Mouse (Mus musculus): ENCODE measurements around the gene Pigr. TPM values are rescaled to one million over a fixed set of nuclear protein-coding genes. Genes with fewer than 3 reads are reported as not detected.

Pigr gene
- polyA plus RNA-seq, 1 experiment: not detected

DNA sequence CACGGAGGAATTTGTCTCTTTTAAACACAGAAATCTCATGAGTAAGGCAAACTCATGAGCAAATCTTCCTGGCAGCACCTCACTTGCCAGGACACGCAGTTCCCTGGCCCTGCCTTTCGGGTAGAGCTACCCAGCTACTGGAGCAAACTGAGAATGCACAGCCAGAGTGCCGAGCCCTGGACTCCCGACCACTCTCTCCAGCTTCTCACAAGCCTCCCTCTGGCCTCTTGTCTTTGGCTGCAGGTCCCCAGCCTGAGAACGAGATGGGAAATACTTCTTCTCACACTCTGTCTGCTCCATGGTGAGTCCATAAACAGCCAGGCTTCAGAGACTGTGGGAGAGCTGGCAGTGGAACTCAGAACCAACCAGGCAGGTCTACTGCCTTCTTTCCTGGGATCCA, 23.5 kb upstream of the Pigr start:
- TF ChIP-seq CTCF (IDR thresholded peaks at IDR 0.05; ENCODE audit: low read depth, low read length): no peak
- no peak for TF ChIP-seq EP300 (IDR thresholded peaks at IDR 0.05; ENCODE audit: insufficient read depth, low read depth, low read length)
- TF ChIP-seq POLR2A (IDR thresholded peaks at IDR 0.05; ENCODE audit: insufficient read depth, low read length): no peak
- no peaks in the 10 kb centered on the region for H3K9me3 ChIP-seq (replicated peaks; ENCODE audit: control insufficient read depth, insufficient read depth, low read length, poor library complexity, severe bottlenecking)
- no peak overlapping the region for H3K9ac ChIP-seq (ENCODE audit: low read depth, poor library complexity, severe bottlenecking)
- no peaks in the 10 kb centered on the region for H3K36me3 ChIP-seq (ENCODE audit: control insufficient read depth, insufficient read depth, low read length, poor library complexity, severe bottlenecking)
- no peak overlapping the region for H3K27ac ChIP-seq (ENCODE audit: insufficient read depth, low read length)
- no peak overlapping the region for H3K4me3 ChIP-seq (ENCODE audit: low read depth, low read length)
- no peaks in the 10 kb centered on the region for H3K4me1 ChIP-seq (ENCODE audit: control insufficient read depth, insufficient read depth, low read length)
- no peaks in the 10 kb centered on the region for H3K27me3 ChIP-seq (ENCODE audit: control insufficient read depth, insufficient read depth, low read length, poor library complexity, severe bottlenecking)

DNA sequence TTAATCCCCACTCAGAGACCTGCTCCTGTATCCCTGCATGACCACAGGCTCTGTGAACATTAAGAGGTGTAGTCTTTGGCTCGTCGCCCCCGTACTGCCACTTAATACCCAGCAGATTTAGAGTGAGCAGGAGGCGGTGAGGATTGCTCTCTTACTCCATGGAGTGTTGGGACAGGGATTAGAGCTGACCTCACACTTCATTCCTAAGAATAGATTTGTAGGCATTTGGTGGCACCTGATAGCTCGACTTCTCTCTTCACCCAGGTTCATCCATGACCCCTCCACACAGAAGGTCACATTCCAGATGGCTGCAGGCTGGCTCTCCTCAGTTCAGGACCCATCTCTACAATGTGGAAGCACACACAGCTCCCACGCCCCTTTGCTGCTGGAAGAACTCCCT, 22.2 kb upstream of the Pigr start:
- Histone ChIP-seq H3K9ac (ENCODE audit: low read depth, poor library complexity, severe bottlenecking) (no peak overlapping the region), H3K4me3 (ENCODE audit: low read depth, low read length) (no peak overlapping the region), H3K27me3 (ENCODE audit: control insufficient read depth, insufficient read depth, low read length, poor library complexity, severe bottlenecking) (no peaks in the 10 kb centered on the region), H3K4me1 (ENCODE audit: control insufficient read depth, insufficient read depth, low read length) (no peaks in the 10 kb centered on the region), H3K9me3 (replicated peaks; ENCODE audit: control insufficient read depth, insufficient read depth, low read length, poor library complexity, severe bottlenecking) (no peaks in the 10 kb centered on the region), H3K36me3 (ENCODE audit: control insufficient read depth, insufficient read depth, low read length, poor library complexity, severe bottlenecking) (no peaks in the 10 kb centered on the region), H3K27ac (ENCODE audit: insufficient read depth, low read length) (no peak overlapping the region)
- TF ChIP-seq POLR2A (IDR thresholded peaks at IDR 0.05; ENCODE audit: insufficient read depth, low read length): no peak
- no peak for TF ChIP-seq CTCF (IDR thresholded peaks at IDR 0.05; ENCODE audit: low read depth, low read length)
- no peak for TF ChIP-seq EP300 (IDR thresholded peaks at IDR 0.05; ENCODE audit: insufficient read depth, low read depth, low read length)

DNA sequence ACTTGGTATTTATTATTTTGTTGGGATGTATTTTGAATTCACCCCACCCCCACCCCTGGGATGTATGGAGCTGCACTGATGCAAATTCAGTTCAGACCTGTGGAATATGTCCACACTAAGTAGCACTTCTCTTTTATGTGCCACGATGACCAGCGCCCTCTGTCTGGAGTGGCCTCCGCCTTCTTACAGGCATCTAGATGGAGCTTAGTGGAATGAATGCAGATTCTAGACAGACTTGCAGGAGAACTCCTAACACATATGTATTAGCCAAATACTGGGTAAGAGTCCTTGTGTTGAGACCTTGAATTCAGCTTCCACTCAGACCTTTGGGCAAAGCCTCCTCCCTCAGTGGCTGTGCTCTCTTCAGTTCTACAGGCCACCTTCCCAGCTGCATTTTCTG, 15.6 kb upstream of the Pigr start:
- Histone ChIP-seq H3K27me3 (ENCODE audit: control insufficient read depth, insufficient read depth, low read length, poor library complexity, severe bottlenecking) (0 out of 2 replicates have a peak, but pooled peaks cover 1% of the 10 kb centered on the region), H3K4me1 (ENCODE audit: control insufficient read depth, insufficient read depth, low read length) (no peaks in the 10 kb centered on the region), H3K4me3 (ENCODE audit: low read depth, low read length) (no peak overlapping the region), H3K9ac (ENCODE audit: low read depth, poor library complexity, severe bottlenecking) (no peak overlapping the region), H3K9me3 (replicated peaks; ENCODE audit: control insufficient read depth, insufficient read depth, low read length, poor library complexity, severe bottlenecking) (no peaks in the 10 kb centered on the region), H3K36me3 (ENCODE audit: control insufficient read depth, insufficient read depth, low read length, poor library complexity, severe bottlenecking) (no peaks in the 10 kb centered on the region), H3K27ac (ENCODE audit: insufficient read depth, low read length) (no peak overlapping the region)
- TF ChIP-seq CTCF (IDR thresholded peaks at IDR 0.05; ENCODE audit: low read depth, low read length): no peak
- TF ChIP-seq POLR2A (IDR thresholded peaks at IDR 0.05; ENCODE audit: insufficient read depth, low read length): no peak
- no peak for TF ChIP-seq EP300 (IDR thresholded peaks at IDR 0.05; ENCODE audit: insufficient read depth, low read depth, low read length)

DNA sequence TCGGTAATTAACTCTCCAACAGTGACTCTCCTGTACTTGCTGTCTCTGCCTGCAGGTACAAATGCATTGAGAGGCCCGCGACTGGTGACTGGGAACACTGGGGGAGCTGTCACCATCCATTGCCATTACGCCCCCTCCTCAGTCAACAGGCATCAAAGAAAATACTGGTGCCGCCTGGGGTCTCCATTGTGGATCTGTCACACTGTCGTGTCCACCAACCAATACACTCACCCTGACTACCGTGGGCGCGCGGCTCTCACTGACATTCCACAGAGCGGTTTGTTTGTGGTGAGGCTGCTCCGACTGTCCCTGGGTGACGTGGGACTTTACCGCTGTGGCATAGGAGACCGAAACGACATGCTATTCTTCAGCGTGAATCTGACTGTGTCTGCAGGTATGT, 15.2 kb upstream of the Pigr start:
- Histone ChIP-seq H3K27me3 (ENCODE audit: control insufficient read depth, insufficient read depth, low read length, poor library complexity, severe bottlenecking) (0 out of 2 replicates have a peak, but pooled peaks cover 1% of the 10 kb centered on the region), H3K9ac (ENCODE audit: low read depth, poor library complexity, severe bottlenecking) (no peak overlapping the region), H3K4me3 (ENCODE audit: low read depth, low read length) (no peak overlapping the region), H3K27ac (ENCODE audit: insufficient read depth, low read length) (no peak overlapping the region), H3K36me3 (ENCODE audit: control insufficient read depth, insufficient read depth, low read length, poor library complexity, severe bottlenecking) (no peaks in the 10 kb centered on the region), H3K9me3 (replicated peaks; ENCODE audit: control insufficient read depth, insufficient read depth, low read length, poor library complexity, severe bottlenecking) (no peaks in the 10 kb centered on the region), H3K4me1 (ENCODE audit: control insufficient read depth, insufficient read depth, low read length) (no peaks in the 10 kb centered on the region)
- TF ChIP-seq CTCF (IDR thresholded peaks at IDR 0.05; ENCODE audit: low read depth, low read length): no peak
- TF ChIP-seq POLR2A (IDR thresholded peaks at IDR 0.05; ENCODE audit: insufficient read depth, low read length): no peak
- no peak for TF ChIP-seq EP300 (IDR thresholded peaks at IDR 0.05; ENCODE audit: insufficient read depth, low read depth, low read length)

DNA sequence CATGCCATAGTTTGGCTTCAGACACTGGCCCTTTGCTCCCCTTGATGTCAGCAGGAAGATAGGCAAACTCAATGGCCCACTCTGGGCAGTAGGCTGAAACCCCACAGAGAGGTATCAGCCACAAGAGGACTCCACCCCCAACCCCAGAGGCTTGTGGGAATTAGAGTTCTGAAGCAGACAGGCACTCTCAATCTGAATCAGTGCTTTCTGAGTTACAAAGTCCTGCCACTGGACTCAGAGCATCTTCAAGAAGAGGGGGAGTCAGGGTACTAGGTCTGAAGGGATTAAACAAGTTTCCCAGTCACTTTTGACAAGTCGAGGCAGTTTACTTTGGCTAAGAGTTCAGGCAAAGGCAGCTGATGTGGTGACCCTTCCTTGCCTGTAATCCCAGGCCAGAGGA, 6.7 kb upstream of the Pigr start:
- no peak overlapping the region for H3K27ac ChIP-seq (ENCODE audit: insufficient read depth, low read length)
- H3K4me3 ChIP-seq (ENCODE audit: low read depth, low read length): no peak overlapping the region
- TF ChIP-seq CTCF (IDR thresholded peaks at IDR 0.05; ENCODE audit: low read depth, low read length) (no peak), POLR2A (IDR thresholded peaks at IDR 0.05; ENCODE audit: insufficient read depth, low read length) (no peak), EP300 (IDR thresholded peaks at IDR 0.05; ENCODE audit: insufficient read depth, low read depth, low read length) (no peak)
- no peak overlapping the region for H3K9ac ChIP-seq (ENCODE audit: low read depth, poor library complexity, severe bottlenecking)
- no peaks in the 10 kb centered on the region for H3K4me1 ChIP-seq (ENCODE audit: control insufficient read depth, insufficient read depth, low read length)
- no peaks in the 10 kb centered on the region for H3K36me3 ChIP-seq (ENCODE audit: control insufficient read depth, insufficient read depth, low read length, poor library complexity, severe bottlenecking)
- H3K9me3 ChIP-seq (replicated peaks; ENCODE audit: control insufficient read depth, insufficient read depth, low read length, poor library complexity, severe bottlenecking): no peaks in the 10 kb centered on the region
- no peaks in the 10 kb centered on the region for H3K27me3 ChIP-seq (ENCODE audit: control insufficient read depth, insufficient read depth, low read length, poor library complexity, severe bottlenecking)

DNA sequence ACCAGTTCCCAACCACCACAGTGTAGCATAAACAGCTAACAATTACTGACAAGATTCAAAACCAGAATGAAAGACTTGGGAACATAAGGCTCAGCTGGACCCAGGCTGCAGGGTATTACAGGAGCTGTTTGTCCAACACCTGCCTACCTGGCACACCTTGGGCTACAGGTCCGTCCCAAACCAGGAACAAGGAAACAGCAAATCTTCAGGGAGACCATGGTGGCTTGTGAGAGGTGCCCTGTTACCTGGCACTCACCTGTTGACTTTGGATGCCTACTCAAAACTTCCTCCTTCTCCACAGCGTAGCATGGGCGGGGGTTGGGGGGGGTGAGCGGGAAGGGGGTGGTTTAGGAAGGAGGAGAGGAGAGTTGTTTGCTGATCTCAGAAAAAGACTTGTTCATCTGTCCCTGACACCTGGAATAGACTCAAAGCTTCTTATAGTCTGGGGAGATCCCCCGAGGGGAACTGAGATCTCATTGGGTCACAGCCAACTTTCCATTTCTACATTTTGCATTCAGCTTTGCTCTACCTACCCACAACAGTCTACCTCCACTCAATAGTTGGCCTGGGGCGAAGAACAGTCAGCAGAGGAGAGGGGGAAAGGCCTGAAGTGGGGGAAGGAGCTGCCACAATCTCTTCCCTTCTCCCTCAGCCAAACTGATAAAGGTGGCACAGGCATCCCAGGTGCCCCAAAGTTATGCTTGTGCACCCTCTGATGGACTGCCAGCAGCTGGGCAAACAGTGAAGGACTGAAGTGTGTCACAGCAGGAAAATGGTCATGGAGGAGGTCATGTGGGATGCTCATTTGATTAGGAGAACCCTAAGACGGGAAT, 6.0 kb upstream of the Pigr start:
- TF ChIP-seq CTCF (IDR thresholded peaks at IDR 0.05; ENCODE audit: low read depth, low read length) (no peak), POLR2A (IDR thresholded peaks at IDR 0.05; ENCODE audit: insufficient read depth, low read length) (no peak), EP300 (IDR thresholded peaks at IDR 0.05; ENCODE audit: insufficient read depth, low read depth, low read length) (no peak)

More for the DNA sequence above, 6.0 kb upstream of the Pigr start:
- Histone ChIP-seq H3K4me1 (ENCODE audit: control insufficient read depth, insufficient read depth, low read length) (no peaks in the 10 kb centered on the region), H3K4me3 (ENCODE audit: low read depth, low read length) (no peak overlapping the region), H3K36me3 (ENCODE audit: control insufficient read depth, insufficient read depth, low read length, poor library complexity, severe bottlenecking) (no peaks in the 10 kb centered on the region), H3K9ac (ENCODE audit: low read depth, poor library complexity, severe bottlenecking) (no peak overlapping the region), H3K27ac (ENCODE audit: insufficient read depth, low read length) (no peak overlapping the region), H3K27me3 (ENCODE audit: control insufficient read depth, insufficient read depth, low read length, poor library complexity, severe bottlenecking) (no peaks in the 10 kb centered on the region), H3K9me3 (replicated peaks; ENCODE audit: control insufficient read depth, insufficient read depth, low read length, poor library complexity, severe bottlenecking) (no peaks in the 10 kb centered on the region)

Measured in ES-Bruce4 (cell line).